Mouse (Mus musculus) kidney, postnatal 25 days (tissue): ENCODE results near the gene Slfn2.
"Not testable (repeated sequence)": the region's sequence is repeated elsewhere in the genome, so short reads cannot be mapped to it uniquely, and the experiment has no call there.

Experiments
- DNase-seq, 2 experiments: peaks; one replicate each; pipeline ENCODE4 v3.0.0; 2021; ENCODE audit warnings: mixed read lengths in 2 of 2

The Slfn2 gene

DNA sequence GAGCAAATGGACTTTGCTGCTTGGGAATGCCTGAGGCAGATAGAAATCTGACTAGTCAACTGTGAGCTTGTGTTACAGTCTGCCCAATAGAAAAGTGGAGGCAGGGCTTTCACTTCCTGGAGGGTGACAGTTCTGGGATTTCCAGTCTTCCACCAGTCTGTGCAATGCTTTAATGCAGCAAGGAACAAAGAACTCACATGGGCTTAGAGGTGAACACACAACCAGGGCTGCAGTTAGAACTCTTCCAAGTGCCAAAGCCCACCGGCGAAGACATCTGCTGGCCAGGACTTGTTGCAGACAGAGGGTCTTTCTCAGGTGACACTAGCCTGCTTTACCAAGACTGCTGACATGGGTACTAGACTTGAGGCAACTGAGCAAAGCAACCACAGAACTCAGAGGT lies at the start of gene Slfn2:
Gene Slfn2 (plus strand): TSS at position 167 of the 400 bp plus-strand sequence.
- DNase-seq = peak; percentile 21 to 46

DNA sequence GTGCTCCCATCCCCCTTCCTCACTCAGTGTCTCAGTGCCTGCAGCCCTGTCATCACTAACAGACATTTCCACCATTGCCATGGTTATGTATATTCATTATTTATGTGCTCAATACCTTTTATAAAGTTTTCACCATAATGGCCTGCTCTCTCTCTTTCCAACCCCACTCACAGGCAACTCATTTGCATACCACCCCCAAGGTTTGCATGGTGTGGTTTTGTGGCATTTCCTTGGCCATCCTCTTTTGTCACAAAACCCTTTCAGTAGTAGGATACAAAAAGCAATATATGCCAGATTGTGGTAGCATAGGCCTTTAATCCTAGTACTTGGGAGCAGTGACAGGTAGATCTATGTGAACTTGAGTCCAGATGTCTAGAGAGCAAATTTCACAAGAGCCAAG lies 48.8 kb upstream of the Slfn2 start:
- no peak for DNase-seq

DNA sequence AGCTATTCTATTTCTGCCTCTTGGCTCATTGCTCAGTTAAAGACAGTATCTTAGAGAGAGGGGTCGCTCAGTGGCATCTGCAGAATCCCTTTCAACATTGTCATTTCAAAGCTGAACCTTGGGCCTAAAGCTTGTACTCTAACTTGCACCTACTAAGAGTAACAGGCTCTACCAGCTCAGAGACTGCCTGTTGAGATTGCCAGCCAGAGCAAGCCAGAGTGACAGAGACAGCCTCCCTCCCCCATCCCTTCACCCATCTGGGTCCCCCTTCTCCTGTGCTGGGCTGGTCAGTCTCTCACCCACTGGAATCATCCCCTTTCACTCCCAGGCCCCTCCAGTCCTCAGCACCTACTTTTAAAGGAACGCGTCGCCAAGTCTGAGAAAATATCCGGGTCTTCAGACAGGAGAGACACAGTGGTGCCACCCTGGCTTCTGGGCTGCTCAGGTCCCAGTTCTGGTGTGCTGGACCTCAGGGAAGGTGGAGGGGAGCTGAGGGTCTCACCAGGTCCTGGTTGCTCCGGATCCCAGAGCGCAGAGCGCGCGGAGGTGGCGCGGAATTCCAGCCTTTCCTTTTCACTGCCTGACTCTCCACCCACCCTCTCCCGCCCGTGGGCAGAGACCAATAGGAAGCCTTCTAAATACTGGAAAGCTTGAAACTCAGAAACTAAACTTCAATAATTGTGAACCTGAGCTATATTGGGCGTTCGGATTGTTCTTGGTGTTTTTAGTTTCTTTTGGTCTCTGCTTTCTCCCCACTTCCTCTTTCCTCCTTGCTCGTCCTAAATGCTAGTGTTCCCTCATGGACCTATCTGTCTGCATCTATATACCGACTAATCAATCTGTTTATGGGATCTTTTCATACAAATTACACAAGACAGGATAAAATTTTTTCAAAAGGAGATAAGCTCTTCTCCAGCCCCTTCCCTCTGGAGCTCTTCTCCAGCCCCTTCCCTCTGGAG lies 45.1 kb upstream of the Slfn2 start:
- DNase-seq = peak in 1 of 2 experiments; percentile 3

DNA sequence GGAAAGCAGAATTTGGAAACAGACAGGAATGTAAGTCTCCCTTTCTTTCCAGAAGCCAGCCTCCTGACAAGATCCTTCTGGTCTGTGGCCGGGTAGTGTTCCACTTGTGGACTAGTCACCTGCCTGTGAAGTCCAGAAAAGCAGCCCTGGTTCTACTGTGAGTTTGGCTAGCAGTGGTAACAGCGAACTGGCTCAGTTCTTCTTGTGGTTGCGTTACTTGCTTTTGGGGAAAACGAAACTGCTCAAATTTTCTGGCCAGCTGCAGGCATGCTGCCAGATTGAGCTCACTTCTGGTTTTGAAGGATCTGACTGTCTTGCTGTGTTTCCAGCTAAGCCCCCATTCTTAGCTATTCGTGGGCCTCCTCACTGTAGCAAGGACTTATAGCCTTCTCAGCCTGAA lies 44.3 kb upstream of the Slfn2 start, which contains the start of gene Slfn8:
Gene Slfn8 (minus strand): TSS at position 190 of the 400 bp plus-strand sequence.
- peak in 1 of 2 experiments; percentile 13 for DNase-seq

DNA sequence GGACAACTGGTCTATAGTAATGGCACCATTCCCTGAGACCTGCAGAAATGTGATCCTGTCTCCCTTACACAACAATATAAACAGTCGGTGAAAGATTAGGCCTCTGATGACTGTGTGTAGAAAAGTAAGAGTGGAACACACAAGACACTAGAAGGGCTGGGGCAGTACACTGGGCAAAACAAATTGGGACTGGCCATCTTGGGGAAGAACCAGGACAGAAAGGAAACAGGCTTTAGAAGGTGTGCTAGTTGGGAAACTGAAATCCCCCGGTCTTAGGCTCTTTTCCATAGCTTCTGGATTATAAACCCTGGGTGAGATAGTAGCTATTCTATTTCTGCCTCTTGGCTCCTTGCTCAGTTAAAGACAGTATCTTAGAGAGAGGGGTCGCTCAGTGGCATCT lies 26.2 kb upstream of the Slfn2 start:
- DNase-seq = not testable (repeated sequence)

DNA sequence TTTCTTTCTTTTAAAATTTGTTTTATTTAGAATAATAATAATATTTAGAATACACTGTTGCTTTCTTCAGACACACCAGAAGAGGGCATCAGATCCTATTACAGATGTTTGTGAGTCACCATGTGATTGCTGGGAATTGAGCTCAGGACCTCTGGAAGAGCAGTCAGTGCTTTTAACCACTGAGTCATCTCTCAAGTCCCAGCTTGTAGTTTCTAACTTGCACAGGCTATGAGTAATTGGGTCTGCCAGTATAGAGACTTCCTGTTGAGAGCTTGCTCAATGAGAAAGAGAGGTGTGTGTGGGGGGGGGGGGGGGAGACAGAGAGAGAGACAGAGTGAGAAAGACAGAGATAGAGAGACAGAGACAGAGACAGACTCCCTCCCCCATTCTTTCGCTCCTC lies 25.8 kb upstream of the Slfn2 start:
- no peak for DNase-seq

DNA sequence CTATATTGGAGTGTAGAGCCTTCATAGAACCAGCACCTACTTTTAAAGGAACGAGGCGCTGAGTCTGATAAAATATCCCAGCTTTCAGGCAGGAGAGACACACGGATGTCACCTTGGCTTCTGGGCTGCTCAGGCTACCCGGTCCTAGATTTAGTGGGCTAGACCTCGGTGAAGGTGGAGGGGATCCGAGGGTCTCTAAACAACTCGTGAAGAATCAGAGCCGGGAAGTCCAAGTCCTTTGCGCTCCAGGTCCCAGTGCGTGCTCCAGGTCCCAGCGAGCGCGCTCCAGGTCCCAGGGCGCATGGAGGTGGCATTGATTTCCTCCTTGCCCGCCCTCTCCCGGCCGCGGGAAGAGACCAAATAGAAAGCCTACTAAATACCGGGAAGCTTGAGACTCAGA lies 25.1 kb upstream of the Slfn2 start:
- DNase-seq = peak in 1 of 2 experiments; percentile 9

DNA sequence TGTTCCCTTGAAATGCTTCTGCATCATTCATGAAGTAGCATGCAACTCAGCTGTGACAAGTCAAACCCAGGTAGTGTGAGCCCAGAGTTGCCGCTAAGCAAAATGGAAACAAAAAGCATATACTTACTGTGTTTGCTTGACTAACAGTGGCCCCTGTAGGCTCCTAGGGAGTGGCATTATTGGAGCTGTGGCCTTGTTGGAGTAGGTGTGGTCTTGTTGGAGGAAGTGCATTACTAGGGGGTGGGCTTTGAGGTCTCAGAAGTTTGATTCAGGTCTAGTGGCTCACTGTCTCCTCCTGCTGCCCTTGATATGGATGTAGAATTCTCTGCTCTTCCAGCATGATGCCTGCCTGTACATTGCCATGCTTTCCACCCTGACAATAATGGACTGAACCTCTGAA lies 24.6 kb upstream of the Slfn2 start:
- no peak for DNase-seq

DNA sequence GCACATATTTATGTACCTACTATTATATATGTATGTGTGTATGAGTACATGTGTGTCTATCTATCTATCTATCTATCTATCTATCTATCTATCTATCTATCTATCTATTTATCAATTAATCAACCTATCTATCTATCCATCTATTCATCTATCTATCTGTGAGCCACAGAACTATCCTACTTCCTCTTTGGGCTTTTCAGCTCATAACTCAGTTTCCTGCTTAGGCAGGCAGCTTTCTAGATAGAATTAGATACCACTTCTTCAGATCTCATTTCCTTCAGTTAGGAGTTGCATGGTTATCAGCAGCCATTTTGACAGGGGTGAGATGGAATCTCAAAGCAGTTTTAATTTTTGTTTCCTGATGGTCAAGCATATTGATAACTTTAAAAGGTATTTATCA lies 23.9 kb upstream of the Slfn2 start:
- DNase-seq = no peak

DNA sequence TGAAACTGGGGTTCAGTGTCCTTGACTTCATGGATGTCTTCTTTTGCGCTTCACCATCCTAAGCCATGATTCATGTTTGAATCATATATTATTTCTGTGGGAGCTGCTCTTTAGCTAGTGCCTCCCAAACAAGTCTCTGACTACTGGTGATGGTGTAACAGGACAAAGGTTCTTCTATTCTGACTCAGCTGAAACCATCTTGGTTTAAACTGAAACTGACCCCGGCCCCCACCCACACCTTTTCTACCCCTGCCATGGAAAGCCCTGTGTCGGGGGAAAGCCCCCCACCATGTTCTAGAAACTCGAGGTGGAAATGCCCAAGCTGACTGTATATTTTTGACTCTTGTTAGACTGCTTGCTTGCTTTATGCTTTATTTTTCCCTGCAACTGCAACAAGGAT lies 21.0 kb upstream of the Slfn2 start:
- DNase-seq = no peak

DNA sequence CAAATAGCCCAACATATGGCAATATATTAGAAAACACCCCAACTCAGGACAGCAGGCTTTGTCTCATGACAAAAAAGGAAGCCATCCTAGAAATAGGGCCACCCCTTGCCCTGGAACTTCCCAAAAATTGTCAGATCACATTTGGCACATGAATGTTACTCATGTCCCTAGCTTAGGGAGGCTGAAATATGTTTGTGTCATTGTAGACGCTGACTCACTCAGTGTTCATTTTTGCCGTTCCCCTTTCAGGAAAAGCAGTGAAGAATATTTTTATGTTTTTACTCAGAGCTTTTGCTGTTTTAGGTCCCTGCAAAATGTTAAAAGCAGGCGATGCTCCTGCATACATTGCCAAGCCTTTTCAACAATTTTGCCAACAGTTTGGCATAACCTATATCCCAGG lies 19.3 kb upstream of the Slfn2 start:
- no peak for DNase-seq

DNA sequence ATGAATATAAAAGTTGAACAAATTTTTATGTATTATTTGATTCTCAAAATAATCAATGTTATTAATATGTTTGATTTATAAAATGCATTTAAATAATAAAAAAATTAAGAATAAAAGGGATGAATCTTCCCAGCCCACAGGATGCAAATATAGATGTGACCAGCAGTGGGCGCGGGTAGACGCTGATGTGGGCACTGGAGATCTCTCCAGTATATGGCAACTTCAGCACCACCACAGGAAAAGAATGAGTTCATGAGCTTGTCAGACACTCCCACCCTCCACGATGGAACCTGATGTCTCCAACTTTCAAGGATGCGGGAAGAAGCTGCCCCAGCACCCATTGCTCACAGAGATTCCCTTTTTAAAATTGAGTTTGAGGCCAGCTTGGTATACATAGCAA lies 7.0 kb upstream of the Slfn2 start:
- peak; percentile 59 to 74 for DNase-seq

DNA sequence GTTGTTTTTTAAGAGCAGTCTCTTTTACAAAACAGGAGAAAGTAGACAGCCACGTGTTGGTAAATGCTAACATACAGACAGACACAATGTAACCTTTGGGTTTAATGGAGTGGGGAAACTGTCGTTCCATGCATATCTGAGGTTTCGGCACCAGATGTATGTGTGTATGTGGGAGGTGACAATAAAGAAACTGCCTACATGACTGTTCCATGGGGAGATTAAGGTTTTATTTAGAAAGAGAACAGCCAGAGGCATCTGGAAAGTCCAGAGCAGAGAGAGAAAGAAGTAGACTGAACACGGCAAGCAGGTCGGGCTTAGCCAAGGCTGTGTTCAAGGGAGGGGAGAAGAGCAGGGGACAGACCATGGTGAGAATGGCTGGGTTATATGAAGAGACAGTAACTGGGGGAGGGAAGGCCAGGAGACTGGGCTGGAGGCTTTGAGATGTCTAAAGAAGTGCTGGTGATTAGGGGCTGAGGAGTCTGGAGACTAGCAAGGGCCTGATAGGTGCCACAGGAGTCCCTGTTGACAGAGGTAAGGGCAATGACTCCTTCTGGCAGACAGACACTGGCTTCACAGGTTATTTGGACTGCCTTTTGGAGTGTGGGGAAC lies 4.4 kb upstream of the Slfn2 start:
- DNase-seq = no peak

DNA sequence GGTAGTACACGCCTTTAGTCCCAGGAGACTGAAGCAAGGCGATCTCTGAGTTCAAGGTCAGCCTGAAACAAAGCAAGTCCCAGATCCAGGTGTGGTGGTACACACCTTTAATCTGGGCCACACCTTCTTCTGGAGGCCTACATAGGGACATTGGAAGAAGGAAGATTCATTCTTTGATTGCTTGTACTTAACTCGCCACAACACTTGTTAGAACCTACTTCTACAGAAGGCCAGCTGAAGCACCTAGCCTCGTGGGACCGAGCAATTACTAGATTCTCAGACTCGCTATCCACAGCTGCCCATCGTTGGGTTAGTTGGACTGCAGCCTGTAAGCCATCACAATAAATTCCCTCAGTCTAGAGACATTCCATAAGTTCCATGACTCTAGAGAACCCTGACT lies 3.1 kb upstream of the Slfn2 start:
- DNase-seq = no peak

DNA sequence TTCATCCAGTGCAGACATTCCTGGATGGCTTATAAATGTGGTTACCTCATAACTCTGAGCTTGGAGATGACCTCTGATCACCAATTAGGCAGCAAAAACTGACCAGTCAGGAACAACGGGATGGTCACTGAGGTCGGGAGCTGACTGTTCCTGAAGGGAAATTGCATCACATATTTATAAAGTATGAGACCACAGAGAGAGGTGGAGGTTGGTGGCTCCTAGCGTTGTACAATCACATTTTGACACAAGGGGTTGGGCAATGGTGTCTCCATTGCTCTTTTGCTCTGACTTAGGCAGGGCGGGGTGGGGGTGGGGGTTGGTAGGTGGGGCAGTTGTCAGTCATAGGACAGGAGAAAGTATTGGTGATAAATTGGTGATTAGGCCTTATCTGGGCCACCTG lies 1.8 kb upstream of the Slfn2 start:
- no peak for DNase-seq

DNA sequence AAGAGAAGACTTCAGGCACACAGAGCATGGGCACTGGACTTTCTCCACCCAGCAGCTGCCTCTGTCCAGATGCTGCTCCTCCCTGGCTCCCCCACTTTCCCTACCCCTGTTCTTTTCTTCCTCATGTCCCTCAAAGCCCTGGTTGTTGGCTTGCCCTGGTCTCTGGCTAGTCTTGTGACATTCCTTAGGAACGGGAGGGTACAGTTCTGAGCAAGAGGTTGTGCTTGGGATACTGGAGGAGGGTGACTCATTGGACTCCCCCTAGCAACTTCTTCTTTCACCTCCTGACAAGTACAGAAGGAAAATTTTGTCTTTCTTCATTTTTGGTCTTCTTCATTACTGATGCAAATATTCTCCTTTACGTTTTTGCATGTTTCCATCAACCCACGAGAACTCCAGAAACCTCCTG lies 967 bp upstream of the Slfn2 start:
- DNase-seq = no peak

DNA sequence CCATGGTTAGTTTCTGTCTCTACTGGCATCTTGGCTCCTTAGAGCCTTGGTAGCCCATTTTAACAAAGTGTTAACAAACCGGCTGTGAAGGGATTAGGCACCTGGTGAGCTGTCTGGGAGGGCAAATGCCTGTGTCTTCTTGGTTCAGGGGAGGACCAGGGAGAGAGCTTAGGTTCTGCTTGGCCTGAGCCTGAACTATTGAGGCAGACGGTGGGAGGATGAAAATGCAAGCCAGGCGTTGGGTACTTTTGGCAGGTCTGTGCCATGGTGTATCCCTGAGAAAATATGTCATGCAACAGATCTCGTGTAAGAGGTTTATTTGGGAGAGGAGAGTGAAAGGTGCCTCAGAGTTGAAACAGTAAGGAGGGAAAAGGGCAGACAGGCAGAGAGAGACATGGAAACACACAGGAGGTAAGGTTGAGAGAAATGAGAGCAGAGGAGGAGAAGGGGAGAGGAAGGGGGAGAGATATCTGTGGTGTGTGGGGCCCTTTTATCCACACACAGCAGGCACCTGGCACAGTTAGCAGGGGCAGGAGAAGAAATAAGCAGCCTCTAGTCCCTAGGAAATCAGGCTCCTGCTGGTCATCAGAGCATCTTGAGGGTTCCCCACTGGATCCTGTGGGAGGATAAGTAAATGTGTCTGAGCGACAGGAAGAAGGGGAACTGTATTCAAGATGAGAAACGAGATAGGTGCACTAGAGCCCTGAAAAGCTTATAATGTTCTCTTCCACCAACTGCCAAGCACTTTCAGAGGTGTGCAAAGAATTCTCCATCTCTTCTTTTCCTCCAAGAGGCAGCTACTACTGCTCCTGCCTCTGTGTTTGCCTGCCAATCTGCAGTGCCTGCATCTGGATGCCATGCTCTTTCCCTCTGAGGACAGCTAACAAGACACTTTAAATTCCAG lies 781 bp downstream of the Slfn2 start:
- DNase-seq = no peak

DNA sequence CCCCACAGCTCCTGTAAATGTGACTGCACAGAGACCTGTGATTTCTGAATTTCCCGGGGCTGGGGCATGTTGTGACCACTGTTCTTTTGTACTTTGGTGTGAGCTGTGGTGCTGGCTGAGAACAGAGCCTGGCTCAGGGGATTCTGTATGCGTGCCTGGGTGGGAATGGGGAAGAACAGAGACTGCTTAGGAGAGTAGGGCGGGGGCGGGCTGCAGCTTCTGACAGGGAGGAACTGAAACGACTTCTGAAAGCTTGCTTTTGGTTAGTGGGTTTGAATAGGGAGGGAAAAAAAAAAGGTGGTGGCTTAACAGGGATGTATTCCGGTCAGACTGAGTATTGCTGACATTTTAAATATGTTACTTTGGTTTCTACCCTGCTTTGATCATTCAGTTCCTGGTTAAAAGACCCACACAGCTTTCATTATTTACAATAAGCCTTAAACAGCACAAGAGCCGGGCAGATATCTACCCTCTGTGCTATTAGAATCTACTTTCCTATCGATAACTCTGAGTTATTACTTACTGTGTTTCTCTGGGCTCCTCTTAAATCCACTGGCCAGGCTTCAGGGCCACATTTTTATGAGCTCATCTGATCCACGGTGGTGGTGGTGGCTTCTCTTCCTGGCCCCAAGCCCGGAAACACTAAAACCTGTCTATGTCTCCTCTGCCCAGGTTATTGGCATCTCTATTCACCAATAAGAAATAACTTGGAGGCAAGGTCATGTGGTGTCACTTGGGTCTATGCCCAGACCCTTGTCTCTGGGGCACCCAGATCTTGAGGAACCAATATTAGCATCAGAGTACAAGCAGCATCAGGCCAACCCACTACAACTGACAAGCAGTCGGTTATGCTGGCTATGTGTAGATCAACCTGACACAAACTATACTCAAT lies 2.0 kb downstream of the Slfn2 start:
- DNase-seq = peak; percentile 23 to 44

DNA sequence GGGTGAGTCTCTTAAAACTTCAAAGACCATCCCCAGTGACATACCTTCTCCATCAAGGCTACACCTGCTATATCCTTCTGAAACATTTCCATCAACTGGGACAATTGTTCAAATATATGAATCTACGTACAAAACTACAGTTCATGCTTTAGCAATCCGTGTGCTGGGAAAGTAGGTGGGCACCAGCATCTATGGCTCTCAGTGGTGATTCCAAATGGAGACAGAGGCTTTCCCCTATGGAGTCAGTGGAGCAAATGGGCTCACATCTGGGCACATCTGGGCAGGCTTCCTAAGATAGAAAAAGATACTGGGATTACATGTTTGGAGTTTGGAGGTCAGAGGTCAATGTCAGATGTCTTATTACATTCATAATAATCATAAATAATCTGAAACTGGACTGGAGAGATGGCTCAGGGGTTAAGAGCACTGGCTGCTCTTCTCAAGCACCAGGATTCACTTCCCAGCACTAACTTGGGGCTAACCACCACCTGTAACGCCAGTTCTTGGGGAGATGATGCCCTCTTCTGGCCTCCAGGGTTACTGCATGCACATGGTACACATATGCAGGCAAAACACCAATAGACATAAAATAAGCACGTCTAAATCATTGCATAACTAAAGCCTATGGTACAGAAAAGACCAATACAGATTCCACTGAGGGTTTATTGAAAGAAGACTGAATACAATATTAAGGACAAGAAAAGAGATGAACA lies 3.2 kb downstream of the Slfn2 start:
- no peak for DNase-seq

DNA sequence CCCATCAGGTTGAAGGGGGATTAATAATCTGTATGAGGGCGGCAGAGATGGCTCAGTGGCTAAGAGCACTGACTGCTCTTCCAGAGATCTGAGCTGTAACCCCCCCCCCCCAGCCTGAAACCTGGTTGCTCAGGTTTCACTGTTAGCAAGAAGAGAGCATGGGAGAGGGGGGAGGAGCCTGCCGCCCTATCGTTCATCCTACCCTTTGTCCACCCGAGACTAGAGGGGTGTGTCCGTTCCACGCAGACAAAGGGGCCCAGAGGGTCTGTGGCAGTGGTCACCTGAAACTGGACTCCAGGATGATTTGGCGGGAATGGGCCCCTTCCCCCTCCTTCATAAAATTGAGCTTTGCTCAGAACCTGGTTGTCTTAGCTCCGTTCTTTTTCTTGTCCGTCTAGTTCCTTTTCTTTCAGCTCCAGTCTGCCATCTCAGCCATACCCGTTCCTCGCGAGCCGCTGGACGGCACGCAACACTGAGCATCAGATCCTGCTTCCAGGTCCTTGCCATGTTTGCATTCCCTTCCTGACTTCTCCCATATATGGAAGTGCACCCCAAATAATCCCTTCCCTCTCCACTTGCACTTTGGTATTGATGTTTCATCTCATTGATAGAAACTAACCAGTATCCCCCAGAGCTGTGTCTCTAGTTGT lies 5.5 kb downstream of the Slfn2 start:
- DNase-seq = no peak
